Mouse (Mus musculus): ENCODE data around the gene Ccdc121.

Ccdc121 gene

GRCm38 (mm10) chr1:181511307-181511706 lies at the start of gene Ccdc121:
Gene Ccdc121 (minus strand): TSS chr1:181511451.
- DNase-seq, result no peak

- DNase-seq, result no peak
Observed at GRCm38 (mm10) chr1:181560325-181560724, 49.1 kb upstream of the Ccdc121 start.

- DNase-seq, result no peak
Observed at GRCm38 (mm10) chr1:181559655-181560054, 48.4 kb upstream of the Ccdc121 start.

DNA sequence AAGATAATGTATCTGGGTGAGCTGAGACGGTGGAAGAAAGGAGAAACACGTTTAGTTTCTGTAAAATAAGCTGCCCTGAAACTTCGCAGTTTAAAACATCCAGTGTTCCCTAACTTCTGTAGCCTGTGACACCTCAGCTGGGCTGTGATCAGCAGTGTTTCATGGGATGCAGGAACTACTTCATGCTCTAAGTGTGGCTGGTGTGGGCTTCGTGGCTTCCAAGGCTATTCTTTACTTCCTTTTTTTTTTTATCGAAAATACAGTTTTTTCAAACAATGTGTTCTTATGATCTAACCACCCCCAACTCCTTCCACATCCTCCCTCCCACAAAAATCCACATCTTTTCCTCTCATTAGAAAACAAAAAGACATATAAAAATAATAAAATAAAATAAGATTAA lies 44.2 kb upstream of the Ccdc121 start:
- DNase-seq, result no peak

DNA sequence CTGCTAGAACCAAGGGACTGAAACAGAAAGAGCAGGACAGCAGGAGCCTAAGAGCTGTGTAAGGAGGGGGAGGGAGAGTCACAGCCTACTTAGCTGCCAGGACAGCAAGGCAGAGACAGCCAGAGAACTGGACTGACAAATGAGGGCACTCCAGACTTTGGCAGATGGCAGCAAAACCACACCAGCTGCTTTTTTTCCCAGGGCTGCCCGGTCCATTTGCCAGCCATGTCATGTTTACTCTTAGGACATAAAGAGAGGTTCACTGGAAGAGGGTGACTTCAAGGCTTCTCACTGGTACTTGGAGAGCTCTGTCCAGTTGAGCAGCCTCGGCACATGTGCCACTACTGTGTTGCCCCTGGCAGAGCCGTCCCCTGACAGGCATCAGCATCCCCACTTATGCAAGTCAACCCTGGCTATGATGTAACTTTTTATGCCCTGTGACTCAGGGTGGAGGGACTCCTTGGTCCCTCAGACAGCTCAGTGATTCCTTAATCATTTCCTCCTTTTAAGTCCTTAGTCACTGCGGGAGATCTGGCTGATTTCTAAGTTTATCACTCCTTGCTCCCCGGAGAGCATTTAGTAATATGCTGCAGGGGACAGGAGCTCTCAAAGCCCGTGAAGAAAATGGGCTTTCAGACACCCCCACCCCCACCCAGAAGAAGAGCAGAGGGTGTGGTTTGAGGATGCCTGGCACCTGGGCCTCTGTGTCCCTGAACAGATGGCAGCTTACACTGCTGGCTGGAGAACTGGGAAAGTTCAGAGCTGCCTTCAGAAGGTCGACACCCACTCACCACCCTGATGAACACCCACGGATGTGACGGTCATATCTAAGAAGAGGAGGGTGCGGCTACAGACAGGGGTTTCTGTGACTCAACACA lies 41.5 kb upstream of the Ccdc121 start:
- DNase-seq, result no peak

- no peak for DNase-seq
Observed at GRCm38 (mm10) chr1:181550826-181551225, 39.6 kb upstream of the Ccdc121 start.

GRCm38 (mm10) chr1:181549987-181550386 lies 38.7 kb upstream of the Ccdc121 start:
- no peak for DNase-seq

GRCm38 (mm10) chr1:181545044-181545772 lies 34.0 kb upstream of the Ccdc121 start:
- DNase-seq, result peak; percentile 39

GRCm38 (mm10) chr1:181543711-181544383 lies 32.6 kb upstream of the Ccdc121 start:
- DNase-seq, result no peak

- DNase-seq, result no peak
Observed at GRCm38 (mm10) chr1:181539846-181540769, 28.9 kb upstream of the Ccdc121 start.

DNA sequence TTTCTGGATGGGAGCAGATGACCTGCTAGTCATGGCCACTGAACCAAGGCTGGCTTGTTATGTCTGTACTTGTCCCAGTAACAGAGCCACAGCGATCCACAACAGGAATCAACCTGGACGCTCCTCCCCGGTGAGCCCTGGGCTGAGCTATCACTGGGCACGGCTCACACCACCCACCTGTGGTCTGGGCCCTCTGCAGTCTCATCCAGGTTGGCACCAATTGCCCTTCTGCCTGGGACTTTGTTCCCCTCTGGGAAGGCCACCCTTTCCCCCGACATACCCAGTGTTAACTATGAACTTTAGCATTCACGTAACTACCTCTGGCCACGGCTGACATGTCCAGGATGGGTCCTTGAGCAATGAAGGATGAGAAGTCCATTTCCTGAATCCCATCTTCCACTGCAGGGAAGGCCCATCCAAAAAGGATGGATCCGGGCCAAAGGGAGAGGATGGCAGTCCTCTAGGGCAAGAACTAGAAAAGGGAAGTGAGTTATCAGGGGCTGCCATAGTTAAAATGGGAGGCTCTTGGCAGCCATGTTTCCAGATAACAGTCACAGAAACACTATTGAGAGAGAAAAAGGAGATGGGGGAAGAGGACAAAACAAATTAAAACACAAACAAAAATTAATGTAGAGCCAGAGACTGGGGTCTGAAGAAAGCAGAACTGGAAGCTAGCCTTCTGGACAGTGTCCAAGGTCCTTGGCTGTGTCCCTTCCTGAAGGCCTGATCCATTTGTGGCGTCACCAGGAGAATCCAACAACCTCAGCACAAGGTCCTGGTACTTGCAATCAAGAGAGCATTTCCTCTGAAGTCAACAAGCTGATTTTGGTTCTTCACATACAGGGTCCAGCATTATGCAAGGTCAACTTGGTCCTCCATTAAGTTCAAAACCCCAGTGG lies 26.6 kb upstream of the Ccdc121 start:
- no peak for DNase-seq

GRCm38 (mm10) chr1:181535165-181535873 lies 24.1 kb upstream of the Ccdc121 start:
- DNase-seq, result no peak

GRCm38 (mm10) chr1:181529368-181529767 lies 18.1 kb upstream of the Ccdc121 start:
- DNase-seq, result peak; percentile 60

- DNase-seq, result no peak
Observed at GRCm38 (mm10) chr1:181525996-181526395, 14.7 kb upstream of the Ccdc121 start.

DNA sequence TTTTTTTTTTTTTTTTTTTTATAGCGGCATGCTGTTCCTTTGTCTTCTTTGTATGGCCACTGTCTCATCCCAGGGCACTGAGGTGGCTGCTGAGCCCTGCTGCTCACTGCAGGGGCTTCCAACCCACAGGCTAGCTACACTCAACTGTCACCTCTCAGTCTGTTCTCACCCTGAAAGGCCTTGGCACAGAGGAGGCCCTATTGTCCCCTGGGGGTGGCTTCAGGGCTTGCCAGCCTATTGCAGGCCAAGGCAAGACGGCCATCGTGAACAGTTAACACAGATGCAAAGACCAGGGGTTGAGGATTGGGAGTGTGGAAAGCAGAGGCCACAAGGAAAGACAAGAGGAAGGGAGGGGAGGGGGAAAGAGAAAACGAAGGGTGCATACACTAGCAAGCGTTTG lies 12.6 kb upstream of the Ccdc121 start:
- no peak for DNase-seq

DNA sequence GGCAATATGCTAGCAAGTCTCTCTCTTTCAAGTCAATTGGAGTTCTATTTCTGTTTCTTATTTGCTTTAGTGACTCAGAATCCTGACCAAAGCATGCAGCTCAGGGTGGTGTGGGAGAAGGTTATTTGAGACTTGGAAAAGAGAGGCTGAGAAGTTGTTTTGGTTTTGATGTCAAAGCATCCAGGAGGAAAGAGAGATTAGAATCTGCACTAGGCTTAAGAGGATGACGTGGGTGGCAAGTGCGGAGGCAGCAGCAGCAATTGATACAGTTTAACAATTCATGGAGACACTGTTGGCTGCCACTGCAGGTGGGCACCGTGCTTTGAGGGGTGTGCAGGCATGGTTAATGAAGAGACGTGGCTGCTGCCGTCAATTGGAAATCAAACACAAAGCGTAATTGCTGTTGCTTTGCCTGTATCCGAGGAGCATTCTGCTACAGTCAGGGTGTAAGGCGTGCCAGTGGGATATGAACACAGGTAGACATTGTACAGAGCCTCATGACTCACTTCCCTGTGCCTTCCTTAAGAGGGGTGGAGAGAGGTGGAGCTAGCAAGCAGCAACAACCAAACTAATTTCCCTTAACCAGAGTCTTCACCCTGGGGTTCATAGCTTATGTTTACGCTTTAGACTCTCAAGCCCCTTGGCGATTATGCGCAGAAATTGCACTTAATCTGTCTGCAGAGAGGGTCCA lies 10.3 kb upstream of the Ccdc121 start:
- DNase-seq, result no peak

GRCm38 (mm10) chr1:181519137-181519536 lies 7.9 kb upstream of the Ccdc121 start:
- no peak for DNase-seq

- DNase-seq, result no peak
Observed at GRCm38 (mm10) chr1:181518046-181518445, 6.8 kb upstream of the Ccdc121 start.

DNA sequence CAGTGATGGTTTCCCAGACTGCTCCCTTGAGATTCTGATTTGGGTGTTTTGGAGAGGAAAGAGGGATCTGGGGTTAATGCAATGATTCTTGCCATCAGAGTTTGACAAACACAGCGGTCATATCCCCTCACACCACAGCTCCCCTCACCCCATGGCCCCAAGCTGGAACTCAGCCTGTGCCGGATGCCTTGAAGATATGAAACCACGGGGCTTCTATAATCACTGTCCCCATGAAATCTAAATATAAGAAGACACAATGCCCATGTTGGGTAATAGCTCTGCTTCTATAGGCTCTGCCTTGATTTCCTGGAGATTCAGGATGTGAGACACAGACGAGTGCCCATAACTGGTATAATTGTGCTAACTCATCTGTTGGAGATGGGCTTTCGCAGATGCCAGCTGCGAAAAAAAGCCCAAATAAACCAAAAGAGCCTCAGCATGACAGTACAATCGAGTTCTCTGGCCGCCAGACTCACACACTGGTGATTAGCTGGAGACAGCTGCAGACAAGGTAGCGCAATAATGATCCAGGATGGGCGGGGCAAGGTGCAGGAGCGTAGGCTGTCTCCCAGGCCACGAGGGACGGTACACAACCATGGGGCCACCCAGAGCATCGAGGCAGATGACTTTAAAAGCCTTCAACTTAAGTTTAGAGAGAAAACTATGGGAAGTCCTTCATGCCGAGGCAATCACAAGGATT lies 1.3 kb upstream of the Ccdc121 start:
- no peak for DNase-seq

All from right cerebral cortex, postnatal 4 days (tissue).